Mouse (Mus musculus): ENCODE measurements around the gene Mvp. TPM values are rescaled to one million over a fixed set of nuclear protein-coding genes. Genes with fewer than 3 reads are reported as not detected.
A peak's percentile ranks its signal among the peaks of the same experiment; 100 is the strongest.

The Mvp gene
- total RNA-seq, 2 experiments from 2014 or later = 7.2 to 8.3 TPM

DNA sequence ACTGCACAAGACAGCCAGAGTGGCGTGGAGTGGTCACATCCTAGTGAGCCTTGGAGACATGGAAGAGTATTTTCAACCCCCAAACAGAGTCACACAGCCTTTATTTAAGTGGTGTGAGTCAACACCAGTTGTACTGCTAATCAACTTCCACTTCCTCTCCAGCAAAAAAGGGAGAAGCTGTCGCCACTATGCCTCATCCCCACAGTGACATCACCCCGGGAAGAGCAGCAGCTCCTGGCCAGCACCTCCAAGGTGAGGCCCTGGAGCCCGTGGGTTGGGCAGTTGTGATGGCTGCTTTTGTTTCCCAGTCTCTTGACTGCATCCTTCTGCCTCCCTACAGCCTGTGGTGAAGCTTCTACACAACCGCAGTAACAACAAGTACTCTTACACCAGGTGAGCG, 73.2 kb downstream of the Mvp start:
- Histone ChIP-seq H3K4me3 (no peak overlapping the region), H3K27ac (peak overlapping the region; percentile 75)
- intact Hi-C loops (cut with DNase I) = no loop called here
- no peak for TF ChIP-seq CTCF (IDR thresholded peaks at IDR 0.05)
- DNase-seq (ENCODE audit: extremely low spot score in 1 of 2, low spot score in 2 of 2) = no peak

Small RNA genes lying within 50 kb of the gene (microRNA-seq; reads per million reads assigned to microRNA genes)
- 0 reads per million in 2 experiments for gene Gm44343

Other genes with a start within 250 kb of the Mvp start
- gene Gdpd3, start 248.3 kb downstream of the Mvp start, total RNA-seq (2021) = 1 to 10 TPM; 2.4 to 3.4 TPM
- gene Ypel3, start 237.7 kb downstream of the Mvp start, total RNA-seq (2021) = 100 to 1,000 TPM; 312 to 323 TPM
- gene Tbx6, start 233.1 kb downstream of the Mvp start, total RNA-seq (2021) = 1 to 10 TPM; 1.1 to 1.2 TPM
- 10 to 100 TPM; 50.4 TPM for gene Ppp4c, start 222.1 kb downstream of the Mvp start, total RNA-seq (2021)
- 10 to 100 TPM; 71.6 to 77.4 TPM for gene Fam57b, start 217.0 kb downstream of the Mvp start, total RNA-seq (2021)
- not detected for gene 4930451I11Rik, start 183.0 kb downstream of the Mvp start, total RNA-seq (2021)
- gene Doc2a, start 167.2 kb downstream of the Mvp start, total RNA-seq (2021) = 10 to 100 TPM; 46.9 to 51.7 TPM
- gene Hirip3, start 152.6 kb downstream of the Mvp start, total RNA-seq (2021) = 10 to 100 TPM; 36.6 to 40.9 TPM
- gene Ino80e, start 152.2 kb downstream of the Mvp start, total RNA-seq (2021) = 10 to 100 TPM; 52.5 to 53.2 TPM
- gene Taok2, start 129.9 kb downstream of the Mvp start, total RNA-seq (2021) = 100 to 1,000 TPM; 162 to 167 TPM
- gene Tmem219, start 91.7 kb downstream of the Mvp start, total RNA-seq (2021) = 10 to 100 TPM; 17.3 to 22.0 TPM
- gene Kctd13, start 85.7 kb downstream of the Mvp start, total RNA-seq (2021) = 100 to 1,000 TPM; 135 to 146 TPM
- 10 to 100 TPM; 51.4 to 55.8 TPM for gene Asphd1, start 65.0 kb downstream of the Mvp start, total RNA-seq (2021)
- 100 to 1,000 TPM; 421 to 427 TPM for gene Sez6l2, start 64.1 kb downstream of the Mvp start, total RNA-seq (2021)
- gene Cdipt, start 38.7 kb downstream of the Mvp start, total RNA-seq (2021) = 100 to 1,000 TPM; 181 to 186 TPM
- gene Cdiptos, start 38.5 kb downstream of the Mvp start, total RNA-seq (2021) = under 1 TPM in 1 of 2 experiments, not detected in 1; 0.52 TPM
- 1 to 10 TPM in 1 of 2 experiments, not detected in 1; 1.2 TPM for gene Pagr1b, start 1.9 kb upstream of the Mvp start, total RNA-seq (2021)
- gene Pagr1a, start 2.7 kb upstream of the Mvp start, total RNA-seq (2021) = 10 to 100 TPM; 15.1 to 27.1 TPM
- 10 to 100 TPM; 61.0 to 66.3 TPM for gene Gm42742, start 6.5 kb upstream of the Mvp start, total RNA-seq (2021)
- gene Prrt2, start 6.6 kb upstream of the Mvp start, total RNA-seq (2021) = 100 to 1,000 TPM; 214 to 216 TPM
- gene Maz, start 12.4 kb upstream of the Mvp start, total RNA-seq (2021) = 100 to 1,000 TPM; 210 to 221 TPM
- 1 to 10 TPM; 4.4 to 9.7 TPM for gene Kif22, start 27.9 kb upstream of the Mvp start, total RNA-seq (2021)
- gene Zg16, start 72.7 kb upstream of the Mvp start, total RNA-seq (2021) = not detected
- 1 to 10 TPM; 1.2 TPM for gene AI467606, start 76.7 kb upstream of the Mvp start, total RNA-seq (2021)
- gene Qprt, start 107.6 kb upstream of the Mvp start, total RNA-seq (2021) = under 1 TPM; 0.28 to 0.32 TPM
- under 1 TPM; 0.18 to 0.23 TPM for gene Spn, start 123.2 kb upstream of the Mvp start, total RNA-seq (2021)
- gene Cd2bp2, start 181.4 kb upstream of the Mvp start, total RNA-seq (2021) = 10 to 100 TPM; 77.7 to 80.8 TPM
- 100 to 1,000 TPM in 1 of 2 experiments, 10 to 100 TPM in 1; 91.9 to 110 TPM for gene Tbc1d10b, start 193.8 kb upstream of the Mvp start, total RNA-seq (2021)
- 1 to 10 TPM; 2.7 to 3.3 TPM for gene Mylpf, start 194.3 kb upstream of the Mvp start, total RNA-seq (2021)
- gene Zfp553, start 218.4 kb upstream of the Mvp start, total RNA-seq (2021) = 10 to 100 TPM; 17.8 to 20.5 TPM
- gene Sept1, start 218.5 kb upstream of the Mvp start, total RNA-seq (2021) = 1 to 10 TPM; 3.5 to 6.4 TPM
- 10 to 100 TPM; 58.8 to 68.6 TPM for gene Zfp771, start 229.7 kb upstream of the Mvp start, total RNA-seq (2021)
- 10 to 100 TPM; 24.1 to 25.9 TPM for gene Dctpp1, start 246.1 kb upstream of the Mvp start, total RNA-seq (2021)